Mouse (Mus musculus) cerebellum, adult 9-10 months (tissue): ENCODE data around the gene Hnrnpu.
"Not testable (repeated sequence)": the region's sequence is repeated elsewhere in the genome, so short reads cannot be mapped to it uniquely, and the experiment has no call there.

ENCODE experiments used
- DNase-seq: peaks from one replicate; pipeline ENCODE4 v3.0.0; 2022

Hnrnpu gene

DNA sequence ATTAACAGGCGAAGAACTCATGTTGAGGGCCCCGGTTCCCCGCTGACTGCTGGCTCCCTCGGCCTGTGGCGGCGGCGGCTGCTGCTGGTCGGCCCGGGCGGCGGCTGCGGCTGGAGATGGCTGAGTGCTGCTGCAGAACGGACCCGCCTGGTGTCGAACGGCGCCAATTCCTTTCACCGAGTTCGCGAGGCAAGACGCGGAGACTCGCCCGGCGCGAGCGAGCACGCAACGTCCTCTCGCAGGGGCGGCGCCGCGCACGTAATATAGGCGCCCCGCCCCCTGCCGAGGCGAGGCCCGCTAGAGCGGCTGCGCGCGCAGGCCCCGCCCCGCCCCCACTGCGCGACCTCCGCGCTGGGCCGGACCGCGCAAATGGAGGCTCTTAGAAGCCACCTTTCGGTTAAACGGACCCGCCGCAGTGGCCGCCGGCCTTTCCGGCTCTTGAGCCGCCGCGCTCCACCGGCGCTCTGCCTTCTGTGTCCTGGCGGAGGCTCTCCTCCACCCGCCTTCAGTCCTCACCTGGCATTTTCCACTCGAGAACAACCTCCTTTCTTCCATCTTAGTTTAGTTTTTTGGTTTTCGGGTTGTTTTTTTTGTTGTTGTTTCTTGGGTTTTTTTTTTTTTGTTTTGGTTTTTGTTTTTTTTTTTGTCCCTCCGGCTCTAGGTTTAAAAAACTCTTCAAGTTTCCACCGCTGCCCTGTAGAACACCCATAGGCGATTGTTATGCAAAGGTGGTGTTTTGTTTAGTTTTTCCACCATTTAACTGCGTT lies at the start of gene Hnrnpu:
TSS of gene Hnrnpu (minus strand) at position 247 of the 767 bp plus-strand sequence.
- DNase-seq = peak; percentile 96

DNA sequence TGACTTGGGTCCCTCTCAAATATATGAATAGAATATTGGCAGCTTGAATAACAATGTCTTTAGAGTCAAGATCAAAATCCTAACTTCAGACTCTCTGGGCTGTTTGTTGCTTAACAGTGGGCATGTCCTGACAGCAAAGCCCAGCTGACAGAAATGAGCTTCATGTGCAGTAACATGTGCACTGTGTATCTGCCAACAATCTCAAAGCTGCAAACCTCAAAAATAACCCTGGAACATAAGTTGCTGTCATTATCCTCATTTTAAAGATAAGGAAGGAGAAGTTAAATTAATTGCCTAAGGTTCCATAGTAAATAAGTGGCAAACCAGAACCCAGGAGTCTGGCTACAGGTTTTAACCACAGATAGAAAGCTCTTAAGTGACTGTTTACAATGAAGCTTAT lies 44.6 kb upstream of the Hnrnpu start:
- DNase-seq = no peak

GRCm38 (mm10) chr1:178379224-178379623 lies 41.6 kb upstream of the Hnrnpu start:
- DNase-seq = no peak

DNA sequence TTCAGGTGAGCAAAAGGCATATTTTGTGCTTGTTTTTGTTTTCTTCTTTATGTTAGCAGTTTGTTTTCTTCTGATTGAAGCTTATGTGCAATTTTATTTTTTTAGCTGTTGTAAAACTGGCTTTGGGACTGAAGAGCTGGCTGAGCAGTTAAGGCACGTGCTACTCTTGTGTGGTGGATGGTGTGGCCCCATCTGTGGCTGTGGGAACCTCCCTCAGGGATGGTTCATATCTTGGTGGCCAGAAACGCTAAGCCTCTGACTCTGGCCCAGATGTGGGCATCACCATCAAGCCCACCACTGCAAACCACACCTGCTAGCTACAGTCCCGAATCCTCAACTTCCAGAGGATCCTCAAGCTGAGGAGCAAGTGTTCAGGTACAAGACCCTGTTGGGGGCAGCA lies 40.5 kb upstream of the Hnrnpu start:
- no peak for DNase-seq

DNA sequence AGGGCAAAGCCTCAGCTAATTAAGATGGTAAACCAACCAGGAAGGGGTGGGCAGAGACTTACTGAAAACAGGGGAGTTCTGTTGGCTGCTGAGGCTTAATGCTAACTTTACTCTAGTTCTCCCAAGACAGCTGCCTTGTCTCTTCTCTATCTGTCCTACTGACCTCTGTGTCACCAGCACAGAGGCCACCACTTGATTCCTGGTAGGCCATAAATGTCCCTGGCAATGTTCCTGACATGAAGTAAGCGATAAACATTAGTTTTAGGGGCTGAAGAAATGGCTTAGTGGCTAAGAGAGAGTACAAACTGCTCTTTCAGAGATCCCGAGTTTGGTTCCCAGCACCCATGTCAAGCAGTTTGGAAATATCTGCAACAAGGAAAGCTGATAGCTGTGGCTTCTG lies 39.3 kb upstream of the Hnrnpu start:
- DNase-seq = no peak

DNA sequence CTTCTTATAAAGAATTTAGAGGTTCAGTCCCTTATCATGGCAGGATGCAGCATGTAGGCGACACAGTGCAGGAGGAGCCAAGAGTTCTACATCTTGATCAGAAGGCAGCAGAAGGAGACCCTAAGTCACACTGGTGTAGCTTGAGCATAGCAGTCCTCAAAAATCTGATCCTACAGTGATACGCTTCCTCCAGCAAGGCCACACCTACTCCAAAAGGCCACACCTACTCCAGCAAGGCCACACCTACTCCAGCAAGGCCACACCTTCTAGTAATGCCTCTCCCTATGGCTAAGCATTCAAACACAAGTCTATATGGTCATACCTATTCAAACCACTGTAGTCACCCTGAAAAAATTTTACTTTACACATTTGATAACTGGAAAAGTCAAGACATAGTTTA lies 38.5 kb upstream of the Hnrnpu start:
- DNase-seq = no peak

GRCm38 (mm10) chr1:178375381-178375780 lies 37.8 kb upstream of the Hnrnpu start:
- DNase-seq = no peak

GRCm38 (mm10) chr1:178372681-178373080 lies 35.1 kb upstream of the Hnrnpu start:
- DNase-seq = no peak

DNA sequence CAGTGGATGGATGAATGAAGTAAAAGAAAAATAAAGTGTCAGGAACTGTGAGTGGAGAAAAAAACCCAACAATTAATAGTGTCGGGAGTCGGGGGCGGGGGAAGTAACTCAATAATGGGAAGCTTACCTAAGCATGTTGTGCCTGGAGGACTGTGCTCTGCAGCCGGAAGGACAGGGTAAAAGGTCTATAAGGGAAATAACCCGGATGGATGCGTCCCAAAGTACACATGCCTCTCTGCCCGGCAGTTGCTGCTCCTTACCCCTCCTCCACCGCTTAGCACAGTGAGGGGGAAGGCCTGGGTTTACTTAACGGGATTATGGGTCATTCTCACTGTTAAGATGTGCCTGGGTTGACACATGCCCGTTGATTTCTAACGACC lies 31.7 kb upstream of the Hnrnpu start:
- no peak for DNase-seq

- peak; percentile 97 for DNase-seq
Observed at GRCm38 (mm10) chr1:178368548-178369271, 31.1 kb upstream of the Hnrnpu start.

- no peak for DNase-seq
Observed at GRCm38 (mm10) chr1:178368121-178368520, 30.5 kb upstream of the Hnrnpu start.

DNA sequence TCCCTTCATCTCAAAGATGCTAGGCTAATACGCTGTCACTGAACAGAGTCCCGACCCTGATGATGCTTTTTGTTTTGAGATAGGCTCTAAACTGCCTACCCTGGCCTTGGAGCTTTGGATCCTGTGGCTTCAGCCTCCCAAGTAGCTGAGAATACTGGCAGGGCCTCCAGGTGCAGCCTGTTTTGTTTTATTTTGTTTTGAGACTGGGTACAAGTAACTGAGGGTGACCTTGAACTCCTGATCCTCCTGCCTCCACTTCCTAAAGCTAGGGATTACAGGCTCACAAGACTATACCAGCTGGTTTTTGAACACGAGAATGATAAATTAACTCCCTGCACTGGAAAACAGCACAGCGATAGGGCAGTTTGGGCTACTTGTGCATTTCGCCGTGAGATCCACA lies 27.6 kb upstream of the Hnrnpu start:
- no peak for DNase-seq

GRCm38 (mm10) chr1:178360702-178361101 lies 23.1 kb upstream of the Hnrnpu start:
- DNase-seq = no peak

- DNase-seq = no peak
Observed at GRCm38 (mm10) chr1:178360264-178360663, 22.7 kb upstream of the Hnrnpu start.

GRCm38 (mm10) chr1:178357776-178358710 lies 20.4 kb upstream of the Hnrnpu start:
- no peak for DNase-seq

DNA sequence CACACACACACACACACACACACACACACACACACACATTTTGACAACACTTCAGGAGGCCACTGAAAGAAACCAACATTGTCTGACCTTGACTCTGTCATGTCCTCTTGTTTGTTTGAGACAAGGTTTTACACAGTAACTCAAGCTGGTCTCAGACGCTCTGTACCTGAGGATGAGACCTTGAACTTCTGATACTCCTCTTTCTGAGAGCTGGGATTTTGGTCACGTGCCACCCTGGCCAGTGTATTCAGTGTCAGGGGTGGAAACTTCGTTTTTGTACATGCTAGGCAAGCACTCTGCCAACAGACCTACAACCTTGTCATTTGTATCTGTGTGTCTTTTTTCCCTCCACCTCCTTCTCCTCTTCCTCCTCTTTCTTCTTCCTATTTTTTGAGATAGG lies 17.0 kb upstream of the Hnrnpu start:
- no peak for DNase-seq

- DNase-seq = no peak
Observed at GRCm38 (mm10) chr1:178351643-178352042, 14.0 kb upstream of the Hnrnpu start.

DNA sequence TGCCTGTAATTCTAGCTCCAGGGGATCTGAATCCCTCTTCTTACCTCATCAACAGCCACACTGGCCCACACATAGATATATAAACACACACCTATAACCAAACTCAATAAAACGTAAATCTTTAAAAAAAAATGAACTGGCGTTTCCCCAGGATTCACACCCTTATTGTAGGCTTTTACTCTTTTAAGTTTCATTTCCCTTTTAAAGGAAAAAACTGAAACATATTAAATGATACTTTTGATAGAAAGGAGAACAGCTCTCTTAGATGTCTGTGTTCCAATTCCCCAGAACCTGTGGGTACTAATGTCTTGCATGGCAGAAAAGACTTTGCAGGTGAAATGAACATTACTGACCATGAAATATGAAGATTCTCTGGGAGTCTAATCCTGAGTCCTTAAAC lies 13.2 kb upstream of the Hnrnpu start:
- DNase-seq = no peak

GRCm38 (mm10) chr1:178344071-178344805 lies 6.6 kb upstream of the Hnrnpu start:
- not testable (repeated sequence) for DNase-seq

GRCm38 (mm10) chr1:178342612-178343011 lies 5.0 kb upstream of the Hnrnpu start:
- no peak for DNase-seq

GRCm38 (mm10) chr1:178342063-178342462 lies 4.5 kb upstream of the Hnrnpu start:
- no peak for DNase-seq

- DNase-seq = no peak
Observed at GRCm38 (mm10) chr1:178341435-178341834, 3.8 kb upstream of the Hnrnpu start.

DNA sequence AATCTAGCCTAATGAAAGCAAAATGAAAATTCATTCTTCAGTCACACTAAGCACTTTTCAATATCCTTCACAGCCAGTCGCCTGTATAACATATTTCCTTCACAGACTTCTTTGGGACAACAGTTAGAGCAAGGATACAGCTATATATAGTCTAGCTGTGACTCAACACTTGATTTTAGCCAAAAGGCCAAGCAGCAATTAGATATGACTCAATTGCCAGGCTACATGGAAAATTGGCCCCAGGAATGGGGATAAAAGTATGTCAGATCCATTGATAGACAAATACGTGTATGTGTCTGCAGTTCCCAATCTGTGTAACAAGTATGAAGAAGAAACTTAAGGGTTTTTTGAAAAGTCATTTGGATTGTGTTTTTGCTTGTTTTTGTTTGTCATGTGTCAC lies 2.6 kb upstream of the Hnrnpu start:
- DNase-seq = no peak
